Mouse (Mus musculus): ENCODE data around the gene Gm43064.

- TF ChIP-seq CTCF (conservative IDR thresholded peaks at IDR 0.05; ENCODE audit: insufficient read depth, insufficient read length, low read depth, low read length) (no peak), POLR2A (IDR thresholded peaks at IDR 0.05; ENCODE audit: low read depth, low read length) (no peak)
Measured at GRCm38 (mm10) chr3:103771531-103772130, 37.7 kb upstream of the Gm43064 start.
